Mouse (Mus musculus) hindbrain, embryonic 10.5 days (tissue): ENCODE measurements around the gene Ubp1. TPM values are rescaled to one million over a fixed set of nuclear protein-coding genes. Genes with fewer than 3 reads are reported as not detected.
"Not testable (repeated sequence)": the region's sequence is repeated elsewhere in the genome, so short reads cannot be mapped to it uniquely, and the experiment has no call there.

ENCODE experiments used
- DNase-seq: peaks from one replicate; pipeline ENCODE4 v3.0.0-alpha.2; 2017; ENCODE audit warnings: low spot score
- H3K27ac ChIP-seq: fragments of 300-500 bp; sonication (generic); 2 replicates; pipeline ENCODE4 v1.5.1; 2016; ENCODE audit warnings: mild to moderate bottlenecking, moderate library complexity
- H3K27me3 ChIP-seq: fragments of 300-500 bp; sonication (generic); 2 replicates; pipeline ENCODE4 v1.6.1; 2016; ENCODE audit warnings: mild to moderate bottlenecking; ENCODE audit not compliant: poor library complexity, insufficient read depth, severe bottlenecking
- H3K36me3 ChIP-seq: fragments of 300-500 bp; sonication (generic); 2 replicates; pipeline ENCODE4 v1.6.1; 2016; ENCODE audit warnings: mild to moderate bottlenecking, moderate library complexity
- H3K4me1 ChIP-seq: fragments of 300-500 bp; sonication (generic); replicated peaks from 2 replicates; pipeline ENCODE4 v1.6.1; 2016; ENCODE audit warnings: mild to moderate bottlenecking
- H3K4me3 ChIP-seq: fragments of 300-500 bp; sonication (generic); 2 replicates; pipeline ENCODE4 v1.5.1; 2016; ENCODE audit warnings: mild to moderate bottlenecking, moderate library complexity
- H3K9me3 ChIP-seq: fragments of 300-500 bp; sonication (generic); 2 replicates; pipeline ENCODE4 v1.6.1; 2016; ENCODE audit warnings: mild to moderate bottlenecking, moderate library complexity
- WGBS: fragments of 180-500 bp; shearing (Covaris S2); methylation state at CpG from one replicate; pipeline ENCODE4 v1.1.7; 2016; 5-methylcytosine and 5-hydroxymethylcytosine counted together
- polyA plus RNA-seq: library from polyadenylated mRNA; unstranded; fragments of >200 nt; fragmentation: Nextera tagmentation; extraction: Ambion mirVana; gene quantifications from 2 replicates; pipeline ENCODE4 v1.2.1, GENCODE M21; 2016

Ubp1 gene
- 36.3 and 36.8 TPM in 2 replicates for polyA plus RNA-seq

DNA sequence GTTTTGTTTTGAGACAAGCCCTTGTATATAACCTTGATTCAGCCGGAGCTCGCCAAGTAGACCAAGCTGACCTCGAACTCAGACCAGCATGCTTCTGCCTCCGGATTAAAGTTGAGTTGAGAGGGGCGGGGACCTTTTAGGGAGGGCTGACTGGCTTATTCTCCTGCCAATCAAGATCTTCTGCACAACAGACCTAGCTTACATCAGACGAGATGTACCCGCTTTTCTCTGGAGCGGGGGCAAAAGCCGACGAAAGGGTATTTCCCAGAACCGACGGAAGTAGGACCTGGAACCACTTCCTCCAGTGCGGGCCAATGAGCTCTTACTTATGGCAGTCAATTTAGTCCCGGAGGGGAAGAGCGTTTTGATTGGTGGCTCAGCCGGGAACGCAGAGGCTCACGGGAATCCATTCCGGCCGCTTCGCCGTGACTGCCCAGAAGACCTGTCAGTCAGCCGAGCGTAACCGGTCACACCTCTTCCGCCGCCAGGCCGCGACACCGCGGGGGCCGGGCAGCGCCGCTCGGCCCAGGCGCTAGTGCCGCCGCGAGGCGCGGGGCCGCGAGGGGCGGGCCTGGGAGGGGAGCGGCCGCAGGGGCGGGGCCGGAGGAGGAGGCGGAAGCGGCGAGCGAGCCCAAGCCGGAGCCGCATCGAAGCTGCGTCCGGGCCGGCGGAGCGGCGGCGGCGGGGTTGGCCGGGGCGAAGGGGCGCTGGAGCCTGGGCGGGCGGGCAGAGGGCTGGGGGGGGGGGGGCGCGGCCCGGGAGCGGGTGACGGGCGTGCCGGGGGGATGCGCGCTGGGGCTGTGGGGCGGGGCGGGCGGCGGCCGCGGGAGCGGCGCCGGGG lies at the start of gene Ubp1:
Ubp1 (plus strand) TSS at position 401 of the 841 bp plus-strand sequence.
- Histone ChIP-seq H3K4me3 (peak within 1 kb of the TSS; percentile 98), H3K9me3 (no peaks in the 10 kb centered on the region), H3K4me1 (peaks cover 25% of the 10 kb centered on the region), H3K36me3 (no peaks in the 10 kb centered on the region), H3K27ac (peak within 1 kb of the TSS; percentile 94), H3K27me3 (no peaks in the 10 kb centered on the region)
- DNase-seq = peak; percentile 97
- under 1% methylated on average over 49 of the region's 86 CpGs for WGBS

- Histone ChIP-seq H3K9me3 (no peaks in the 10 kb centered on the region), H3K4me1 (no peaks in the 10 kb centered on the region), H3K36me3 (peaks cover 77% of the 10 kb centered on the region), H3K27me3 (no peaks in the 10 kb centered on the region), H3K4me3 (no peak overlapping the region), H3K27ac (no peak overlapping the region)
- WGBS = 95% methylated on average over 3 of the region's 3 CpGs
- DNase-seq = no peak
These were observed 35.8 kb upstream of the Ubp1 start for GRCm38 (mm10) chr9:113894903-113895302.

DNA sequence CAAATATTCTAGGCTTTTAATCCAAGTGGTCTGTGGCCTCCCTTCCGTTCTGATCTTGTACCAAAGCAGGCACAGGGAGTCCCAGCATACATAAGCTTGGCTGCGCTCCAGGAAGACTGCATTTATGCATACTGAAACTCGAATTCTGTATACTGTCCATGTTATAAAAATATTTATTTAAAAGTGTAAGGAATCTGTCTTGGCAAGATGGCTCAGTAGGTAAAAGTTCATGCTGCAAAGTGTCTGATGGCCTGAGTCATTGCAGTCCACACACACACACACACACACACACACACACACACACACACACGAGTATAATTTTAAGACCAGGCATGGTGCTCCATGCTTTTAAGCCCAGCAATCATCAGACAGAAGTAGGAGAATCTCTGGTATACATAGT lies 27.6 kb upstream of the Ubp1 start:
- WGBS = 93% methylated on average over 4 of the region's 4 CpGs
- Histone ChIP-seq H3K27ac (no peak overlapping the region), H3K4me3 (no peak overlapping the region), H3K27me3 (no peaks in the 10 kb centered on the region), H3K36me3 (peaks cover 87% of the 10 kb centered on the region), H3K4me1 (no peaks in the 10 kb centered on the region), H3K9me3 (no peaks in the 10 kb centered on the region)
- DNase-seq = no peak

GRCm38 (mm10) chr9:113904315-113904714 lies 26.4 kb upstream of the Ubp1 start:
- H3K9me3 ChIP-seq, DNase-seq, H3K4me1 ChIP-seq, H3K27me3 ChIP-seq, H3K27ac ChIP-seq, H3K4me3 ChIP-seq: not testable (repeated sequence)
- 96% methylated on average over 6 of the region's 6 CpGs for WGBS
- H3K36me3 ChIP-seq = peaks cover 92% of the 10 kb centered on the region

GRCm38 (mm10) chr9:113915789-113916188 lies 14.9 kb upstream of the Ubp1 start:
- no peak overlapping the region for H3K4me3 ChIP-seq
- H3K9me3 ChIP-seq = no peaks in the 10 kb centered on the region
- H3K27ac ChIP-seq = no peak overlapping the region
- 96% methylated on average over 5 of the region's 5 CpGs for whole genome bisulfite sequencing
- no peak for DNase-seq
- no peaks in the 10 kb centered on the region for H3K27me3 ChIP-seq
- peaks cover 76% of the 10 kb centered on the region for H3K36me3 ChIP-seq
- no peaks in the 10 kb centered on the region for H3K4me1 ChIP-seq

DNA sequence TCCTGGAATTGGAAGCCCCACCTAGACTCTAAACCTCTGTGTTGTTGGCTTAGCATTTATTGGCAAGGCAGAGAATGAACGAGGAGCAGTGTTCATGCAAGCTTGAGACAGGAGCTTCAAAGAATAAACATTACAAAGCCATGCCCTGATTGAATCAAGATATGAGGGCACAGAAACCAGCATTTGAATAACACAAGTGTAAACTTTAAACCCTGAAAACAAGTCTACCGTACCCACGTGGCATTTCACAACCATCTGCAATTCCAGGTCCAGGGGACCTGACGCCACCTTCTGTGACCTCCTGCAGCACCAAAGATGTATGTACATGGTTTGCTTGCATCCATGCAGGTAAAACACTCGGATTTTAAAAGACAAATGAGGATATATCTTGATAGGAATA lies 8.1 kb upstream of the Ubp1 start:
- no peak overlapping the region for H3K27ac ChIP-seq
- H3K36me3 ChIP-seq = peaks cover 41% of the 10 kb centered on the region
- no peaks in the 10 kb centered on the region for H3K9me3 ChIP-seq
- H3K4me3 ChIP-seq = no peak overlapping the region
- H3K4me1 ChIP-seq = no peaks in the 10 kb centered on the region
- WGBS = 93% methylated on average over 5 of the region's 5 CpGs
- H3K27me3 ChIP-seq = no peaks in the 10 kb centered on the region
- DNase-seq = no peak

GRCm38 (mm10) chr9:113924883-113925282 lies 5.9 kb upstream of the Ubp1 start:
- Histone ChIP-seq H3K9me3 (no peaks in the 10 kb centered on the region), H3K4me1 (peaks cover 3% of the 10 kb centered on the region; the same call in 1 of the 2 replicates), H3K36me3 (peaks cover 26% of the 10 kb centered on the region), H3K27ac (no peak overlapping the region), H3K4me3 (no peak overlapping the region), H3K27me3 (no peaks in the 10 kb centered on the region)
- WGBS = 87% methylated on average over 5 of the region's 5 CpGs
- no peak for DNase-seq

DNA sequence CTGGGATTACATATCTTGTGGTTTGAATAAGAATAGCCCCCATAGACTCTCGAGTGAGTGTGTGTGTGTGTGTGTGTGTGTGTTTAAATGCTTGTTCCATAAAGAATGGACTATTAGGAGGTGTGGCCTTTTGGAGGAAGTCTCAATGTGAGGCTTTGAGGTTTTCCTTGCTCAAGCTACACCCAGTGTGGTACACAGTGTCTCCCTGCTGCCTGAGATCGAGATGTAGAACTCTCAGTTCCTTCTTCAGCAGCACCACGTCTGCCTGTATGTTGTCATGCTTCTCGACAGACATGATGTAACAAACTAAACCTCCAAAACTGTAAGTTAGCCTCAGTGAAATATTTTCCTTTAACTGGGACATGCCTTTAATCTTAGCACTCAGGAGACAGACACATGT lies 2.1 kb upstream of the Ubp1 start:
- Histone ChIP-seq H3K9me3 (no peaks in the 10 kb centered on the region), H3K4me3 (no peak overlapping the region), H3K4me1 (peaks cover 22% of the 10 kb centered on the region), H3K27ac (no peak overlapping the region), H3K27me3 (no peaks in the 10 kb centered on the region), H3K36me3 (no peaks in the 10 kb centered on the region; the same call in 1 of the 2 replicates)
- 85% methylated on average over 4 of the region's 4 CpGs for WGBS
- no peak for DNase-seq

DNA sequence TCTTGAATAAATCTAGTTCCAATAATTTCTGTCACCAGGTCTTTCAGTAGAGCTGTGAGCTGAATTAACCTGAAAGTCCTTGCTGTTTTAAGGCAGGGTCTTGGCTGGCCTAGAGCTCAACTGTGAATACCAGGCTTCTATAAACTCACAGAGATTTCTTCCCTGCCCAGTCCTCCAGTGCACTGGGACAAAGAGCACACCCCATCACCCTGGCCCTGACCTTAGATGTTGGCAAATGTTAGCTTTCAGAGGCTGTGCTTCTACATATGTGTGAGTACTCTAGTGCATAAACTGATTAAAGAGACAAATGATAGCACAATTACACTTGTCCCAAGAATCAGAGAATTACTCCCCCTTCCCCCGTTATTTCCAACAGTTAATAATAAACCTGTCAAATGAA lies 1.1 kb upstream of the Ubp1 start:
- peak overlapping the region; percentile 98 for H3K4me3 ChIP-seq

GRCm38 (mm10) chr9:113931375-113932099 lies 803 bp downstream of the Ubp1 start:
- under 1% methylated on average over 75 of the region's 91 CpGs for WGBS
- no peaks in the 10 kb centered on the region for H3K36me3 ChIP-seq
- peak; percentile 54 for DNase-seq
- H3K4me1 ChIP-seq = peaks cover 25% of the 10 kb centered on the region
- H3K27me3 ChIP-seq = no peaks in the 10 kb centered on the region
- H3K4me3 ChIP-seq = peak overlapping the region; percentile 98
- peak overlapping the region; percentile 94 for H3K27ac ChIP-seq
- no peaks in the 10 kb centered on the region for H3K9me3 ChIP-seq

More for the DNA sequence above, 1.1 kb upstream of the Ubp1 start:
- no peak for DNase-seq
- H3K27me3 ChIP-seq = no peaks in the 10 kb centered on the region
- 68% methylated on average over 1 of the region's 1 CpGs for WGBS
- peak overlapping the region; percentile 94 for H3K27ac ChIP-seq
- no peaks in the 10 kb centered on the region; the same call in 1 of the 2 replicates for H3K36me3 ChIP-seq
- H3K4me1 ChIP-seq = peaks cover 25% of the 10 kb centered on the region
- no peaks in the 10 kb centered on the region for H3K9me3 ChIP-seq

DNA sequence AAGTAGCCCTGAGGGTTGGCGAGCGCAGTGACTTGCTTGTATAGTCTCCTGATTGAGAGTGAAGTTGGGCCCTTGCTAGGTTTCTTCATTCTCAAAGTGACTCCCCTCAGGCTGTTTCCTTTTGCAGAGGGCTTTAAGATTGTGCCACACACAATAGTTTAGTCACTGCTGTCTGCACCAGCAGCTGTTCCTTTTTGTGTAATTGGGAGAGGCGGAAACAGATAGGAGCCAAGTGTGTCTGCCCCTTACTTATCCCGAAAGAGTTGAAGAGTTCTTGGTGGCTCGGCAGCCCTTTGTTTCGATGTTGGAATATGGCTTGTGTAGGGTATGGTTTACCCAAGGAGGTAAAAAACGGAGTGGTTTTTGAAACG lies 1.4 kb downstream of the Ubp1 start:
- DNase-seq = peak; percentile 43
- H3K36me3 ChIP-seq = no peaks in the 10 kb centered on the region
- H3K27me3 ChIP-seq = no peaks in the 10 kb centered on the region
- H3K4me1 ChIP-seq = peaks cover 25% of the 10 kb centered on the region
- peak overlapping the region; percentile 94 for H3K27ac ChIP-seq
- WGBS = 3% methylated on average over 8 of the region's 8 CpGs
- H3K4me3 ChIP-seq = peak overlapping the region; percentile 98
- H3K9me3 ChIP-seq = no peaks in the 10 kb centered on the region

GRCm38 (mm10) chr9:113932501-113932900 lies 1.8 kb downstream of the Ubp1 start:
- Histone ChIP-seq H3K4me3 (peak overlapping the region; percentile 98), H3K4me1 (peaks cover 25% of the 10 kb centered on the region), H3K27me3 (no peaks in the 10 kb centered on the region), H3K27ac (peak overlapping the region; percentile 94), H3K36me3 (no peaks in the 10 kb centered on the region), H3K9me3 (no peaks in the 10 kb centered on the region)
- WGBS = 35% methylated on average over 11 of the region's 11 CpGs
- peak; percentile 9 for DNase-seq

DNA sequence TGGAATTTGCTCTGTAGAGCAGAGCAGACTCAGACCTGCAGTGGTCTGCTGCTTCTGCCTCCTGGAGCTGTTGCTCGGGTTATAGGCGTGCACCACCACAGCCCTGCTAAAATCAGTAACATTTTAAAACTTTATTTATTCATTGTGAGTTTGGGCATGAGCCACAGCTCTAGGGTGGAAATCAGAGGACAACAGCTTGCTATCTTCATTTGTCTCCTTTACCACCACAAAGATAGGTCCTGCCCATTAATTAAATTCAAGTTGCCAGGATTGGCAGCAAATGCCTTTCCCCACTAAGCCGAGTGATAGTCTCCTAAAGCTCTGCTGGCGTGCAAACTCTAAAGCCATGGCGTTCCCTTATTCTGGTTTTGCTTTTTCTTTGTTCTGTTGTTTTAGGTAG lies 4.9 kb downstream of the Ubp1 start:
- Histone ChIP-seq H3K36me3 (no peaks in the 10 kb centered on the region), H3K4me3 (no peak overlapping the region), H3K4me1 (peaks cover 18% of the 10 kb centered on the region), H3K9me3 (no peaks in the 10 kb centered on the region), H3K27ac (no peak overlapping the region), H3K27me3 (no peaks in the 10 kb centered on the region)
- 88% methylated on average over 5 of the region's 5 CpGs for WGBS
- no peak for DNase-seq
